Mouse (Mus musculus) frontal cortex, adult (tissue): Measurements from ENCODE around the gene Ufsp1.
"Not testable (repeated sequence)": the region's sequence is repeated elsewhere in the genome, so short reads cannot be mapped to it uniquely, and the experiment has no call there.

Source experiments
- ATAC-seq: cut with Nextera tagmentation; 2 replicates; pipeline ENCODE4 v1.9.2; 2017; ENCODE audit warnings: mild to moderate bottlenecking, moderate library complexity, mixed read lengths; ENCODE audit not compliant: low TSS enrichment

The Ufsp1 gene

DNA sequence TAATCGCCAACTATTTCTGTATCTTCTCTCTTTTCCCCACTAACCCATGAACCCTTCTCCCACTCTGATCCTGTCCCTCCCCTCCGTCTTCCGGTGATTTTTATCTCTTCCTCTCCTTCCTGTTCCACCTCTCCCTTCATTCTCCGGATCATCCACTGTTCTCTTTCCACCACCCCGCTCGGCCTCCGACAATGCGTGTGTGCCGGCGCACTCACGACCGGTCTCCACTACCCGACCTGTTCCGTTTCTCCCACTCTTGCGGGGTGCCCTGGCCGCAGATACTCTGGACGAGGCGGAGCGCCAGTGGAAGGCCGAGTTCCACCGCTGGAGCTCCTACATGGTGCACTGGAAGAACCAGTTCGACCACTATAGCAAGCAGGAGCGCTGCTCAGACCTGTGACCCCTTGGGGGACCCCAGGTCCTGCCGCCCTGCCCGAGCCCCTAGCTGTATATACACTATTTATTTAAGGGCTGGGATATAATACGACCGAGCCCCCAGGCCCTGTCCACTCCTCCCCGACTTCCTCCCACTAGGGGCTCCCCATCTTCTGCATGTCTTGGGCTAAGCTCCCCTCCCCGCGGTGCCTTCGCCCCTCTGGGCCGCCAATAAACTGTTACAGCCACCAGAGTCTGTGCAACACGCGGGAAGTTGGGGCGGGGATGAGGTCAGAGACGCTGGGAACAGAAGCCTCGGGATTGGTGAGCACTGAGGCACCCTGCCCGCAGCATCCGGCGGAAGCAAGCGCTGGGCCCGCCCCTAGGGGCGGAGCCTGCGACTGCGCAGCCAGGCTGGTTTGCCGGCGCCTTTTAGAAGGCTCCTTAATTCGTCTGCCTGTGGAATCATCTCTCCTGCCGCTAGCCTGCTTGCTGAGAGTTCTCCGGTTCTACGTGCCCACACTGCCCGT is at the start of gene Ufsp1:
Gene Ufsp1 (plus strand): TSS at position 791 of the 905 bp plus-strand sequence.
- ATAC-seq = peak; percentile 89

DNA sequence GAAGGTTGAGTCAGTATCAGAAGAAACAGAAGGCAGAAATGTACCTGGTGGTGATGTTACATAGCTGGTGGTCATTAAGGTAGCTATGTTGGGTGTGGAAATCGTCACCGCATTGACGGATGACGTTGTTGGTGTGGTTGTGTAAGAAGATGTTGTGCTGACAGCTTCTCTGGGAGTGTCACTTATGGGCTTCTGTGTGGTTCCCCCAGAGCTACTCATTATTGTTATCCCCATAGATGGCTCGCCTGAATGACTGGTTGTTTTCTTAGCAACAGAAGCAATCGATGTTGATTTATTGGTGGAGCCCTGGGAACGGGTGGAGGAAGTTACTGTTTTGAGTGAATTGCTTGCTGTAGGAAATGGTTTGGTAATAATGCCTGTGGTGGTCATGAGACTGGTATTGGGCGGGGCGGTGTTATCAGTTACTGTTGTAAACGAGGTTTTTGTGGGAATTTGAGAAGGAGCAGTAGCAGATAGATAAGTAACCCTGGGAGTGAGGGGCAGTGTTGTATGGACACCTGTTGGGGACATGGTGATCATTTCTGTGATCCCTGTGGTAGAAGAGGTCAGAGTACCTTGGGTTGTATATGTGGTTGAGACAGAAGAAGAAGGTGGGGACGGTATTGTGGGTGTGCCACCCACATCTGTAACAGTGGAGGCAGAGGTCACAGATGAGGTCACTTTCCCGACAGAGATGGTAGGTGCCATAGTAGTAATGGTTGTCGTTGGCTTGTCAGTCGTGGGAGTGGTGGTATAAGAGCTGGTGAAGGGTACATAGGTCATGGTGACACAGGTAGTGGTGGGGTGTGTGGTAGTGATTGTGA is 30.3 kb upstream of the Ufsp1 start:
- ATAC-seq = no peak

DNA sequence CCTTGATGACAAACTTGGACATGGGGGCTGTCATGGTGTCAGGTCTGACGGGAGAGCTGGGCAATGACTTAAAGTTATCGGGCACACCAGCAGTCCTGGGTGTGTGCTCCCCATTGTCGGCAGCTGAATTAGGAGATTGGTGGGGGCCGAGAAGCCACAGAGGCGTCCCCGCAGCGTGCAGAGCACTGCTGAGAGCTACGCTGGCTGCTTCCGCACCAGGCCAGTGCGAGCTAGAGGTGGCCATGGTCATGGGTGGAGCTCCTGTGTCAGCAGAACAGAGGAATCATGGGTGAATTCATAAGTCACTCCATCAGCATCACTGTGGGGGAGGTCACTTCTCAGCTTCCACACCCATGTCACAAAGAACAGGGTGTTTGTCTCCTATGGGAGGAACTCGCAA is 29.6 kb upstream of the Ufsp1 start:
- ATAC-seq = no peak

DNA sequence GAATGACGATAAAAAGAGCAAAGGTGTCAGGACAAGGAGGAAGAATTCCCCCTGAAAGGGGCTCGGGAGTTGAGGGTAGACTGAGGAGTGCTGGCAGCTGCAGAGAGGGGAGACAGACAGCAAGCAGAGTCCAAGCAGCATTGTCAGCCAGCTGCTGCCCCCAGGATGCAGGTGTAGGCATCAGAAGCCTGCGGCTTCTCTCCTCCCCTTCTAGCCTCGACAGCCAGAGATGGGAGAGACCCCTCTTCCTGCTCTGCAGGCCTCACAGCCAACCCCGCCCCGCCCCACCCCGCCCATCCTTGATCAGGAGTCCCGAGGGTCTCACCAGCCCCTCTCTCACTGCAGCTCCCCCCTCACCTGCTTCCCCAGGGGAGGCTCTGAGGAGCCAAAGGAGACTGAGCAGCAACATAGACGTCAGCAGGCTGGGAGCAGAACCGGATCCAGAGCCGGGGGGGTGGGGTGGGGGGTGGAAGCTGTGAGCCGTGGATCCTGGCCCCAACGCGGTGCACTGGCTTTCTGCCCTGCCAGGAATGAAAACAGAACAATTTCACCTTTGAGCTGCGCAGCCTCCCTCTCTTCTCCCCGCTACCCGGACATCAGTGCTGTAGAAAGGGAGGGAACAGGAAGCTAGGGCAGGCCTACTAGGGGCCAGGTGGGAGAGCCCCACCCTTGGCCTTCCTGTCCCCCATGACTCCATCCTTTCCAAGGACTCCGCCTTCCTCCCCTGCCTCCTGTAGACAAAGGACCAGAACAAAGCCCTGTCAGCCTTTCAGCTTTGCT is 26.1 kb upstream of the Ufsp1 start:
- ATAC-seq = no peak

DNA sequence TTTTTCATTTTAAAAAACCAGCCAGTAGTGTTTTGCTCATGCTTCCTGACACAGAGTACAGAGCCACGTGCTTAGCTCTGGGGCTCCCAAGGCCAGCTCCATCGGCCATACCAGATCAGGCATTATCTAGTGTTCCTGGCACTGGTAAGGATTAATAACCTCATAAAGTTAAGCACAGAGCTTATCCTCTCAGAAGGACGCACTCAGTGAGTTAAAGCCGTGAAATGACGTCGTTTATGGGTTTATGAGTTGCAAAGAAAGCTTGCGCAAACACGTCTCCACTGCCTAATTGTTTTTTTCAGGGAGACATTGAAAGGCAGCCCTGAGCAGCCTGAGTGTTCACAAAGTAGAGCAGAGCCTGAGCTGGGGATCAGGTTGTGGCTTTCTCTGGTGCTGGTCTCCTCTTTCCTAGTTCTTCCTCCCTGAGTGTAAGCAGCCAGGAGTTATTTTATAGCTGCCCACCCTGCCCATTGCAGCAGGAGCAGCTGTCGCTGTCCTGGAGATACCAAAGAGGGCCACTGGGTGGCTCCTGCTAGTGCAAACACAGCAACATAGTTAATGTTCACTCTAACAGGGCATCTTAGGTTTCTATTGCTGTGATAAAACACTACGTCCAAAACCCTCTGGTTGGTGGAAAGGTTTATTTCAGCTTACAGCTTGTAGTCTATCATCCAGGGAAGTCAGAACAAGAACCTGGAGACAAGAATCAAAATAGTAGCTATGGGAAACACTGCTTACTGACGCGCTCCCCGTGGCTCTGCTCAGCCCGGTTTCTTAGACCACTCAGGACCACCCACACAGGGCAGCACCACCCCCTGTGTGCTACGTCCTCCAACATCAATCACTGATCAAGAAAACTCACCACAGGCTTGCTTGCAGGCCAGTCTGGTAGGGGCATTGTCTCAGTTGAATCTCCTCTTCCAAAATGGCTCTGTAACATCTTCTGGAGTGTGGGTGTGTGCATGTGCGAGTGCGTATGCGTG is 16.8 kb upstream of the Ufsp1 start:
- peak; percentile 83 for ATAC-seq

DNA sequence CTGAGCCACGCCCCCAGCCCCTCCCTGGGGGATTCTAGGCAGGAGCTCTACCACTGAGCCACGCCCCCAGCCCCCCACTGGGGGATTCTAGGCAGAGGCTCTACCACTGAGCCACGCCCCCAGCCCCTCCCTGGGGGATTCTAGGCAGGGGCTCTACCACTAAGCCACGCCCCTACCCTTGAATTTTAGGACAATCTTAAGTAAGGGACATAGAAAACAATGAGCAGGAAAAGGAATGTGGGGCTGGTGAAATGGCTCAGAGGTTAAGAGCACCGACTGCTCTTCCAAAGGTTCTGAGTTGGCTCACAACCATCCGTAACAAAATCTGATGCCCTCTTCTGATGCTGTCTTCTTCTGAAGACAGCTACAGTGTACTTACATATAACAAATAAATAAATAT is 10.0 kb upstream of the Ufsp1 start:
- ATAC-seq = not testable (repeated sequence)

DNA sequence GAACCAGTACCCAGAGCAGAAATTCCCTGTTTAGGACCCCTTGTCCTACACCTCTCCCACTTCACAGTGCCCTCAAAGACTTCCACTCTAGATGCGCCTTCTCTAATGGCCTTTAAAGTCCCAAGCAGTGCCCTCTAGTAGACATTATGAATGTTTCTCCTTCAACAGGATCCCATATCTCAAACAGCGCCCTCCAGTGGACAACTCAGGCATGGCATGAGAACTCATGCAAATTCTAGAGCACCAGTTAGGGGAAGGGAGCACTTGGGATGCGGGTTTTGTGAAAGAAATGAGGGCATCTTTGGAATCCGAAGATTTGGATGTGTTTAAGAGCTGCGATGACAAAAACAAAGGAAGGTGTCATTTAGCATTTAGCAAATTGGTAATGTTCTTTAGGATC is 9.4 kb upstream of the Ufsp1 start:
- ATAC-seq = no peak

DNA sequence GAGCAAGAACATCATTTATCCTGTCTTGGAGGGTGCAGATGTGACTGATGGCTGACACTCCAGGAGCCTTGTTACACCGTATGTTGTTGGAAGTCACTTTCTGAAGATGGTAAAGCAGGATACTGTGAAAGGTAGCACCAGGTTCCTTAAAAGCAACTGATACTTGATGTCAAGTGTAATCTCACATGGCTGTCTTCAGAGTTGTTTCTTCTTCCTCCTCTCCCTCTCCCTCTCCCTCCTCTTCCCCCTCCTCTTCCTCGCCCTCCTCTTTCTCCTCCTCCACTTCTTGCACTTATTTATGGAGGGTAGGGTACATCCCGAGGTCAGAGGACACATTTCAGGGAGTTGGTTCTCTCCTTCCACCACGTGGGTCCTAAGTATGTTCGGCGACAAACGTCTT is 8.4 kb upstream of the Ufsp1 start:
- no peak for ATAC-seq

DNA sequence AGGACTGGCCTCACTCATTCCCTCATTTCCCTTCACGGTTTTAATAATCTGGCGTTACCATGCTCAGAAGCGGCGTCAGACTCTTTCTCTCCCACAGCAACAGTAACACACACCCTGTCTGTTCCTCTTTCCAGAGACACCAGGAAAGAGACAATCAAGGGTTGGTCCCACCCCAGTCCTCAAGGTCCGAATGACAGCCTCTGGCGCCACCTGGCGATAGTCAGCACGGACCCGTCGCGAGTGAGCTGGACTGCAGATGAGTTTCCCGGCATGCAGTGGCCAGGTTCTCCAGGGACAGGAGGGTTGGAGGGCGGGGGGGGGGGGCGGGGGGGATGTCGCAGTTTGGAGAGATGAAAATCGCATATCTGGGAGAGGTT is 7.8 kb upstream of the Ufsp1 start:
- ATAC-seq = peak; percentile 56

DNA sequence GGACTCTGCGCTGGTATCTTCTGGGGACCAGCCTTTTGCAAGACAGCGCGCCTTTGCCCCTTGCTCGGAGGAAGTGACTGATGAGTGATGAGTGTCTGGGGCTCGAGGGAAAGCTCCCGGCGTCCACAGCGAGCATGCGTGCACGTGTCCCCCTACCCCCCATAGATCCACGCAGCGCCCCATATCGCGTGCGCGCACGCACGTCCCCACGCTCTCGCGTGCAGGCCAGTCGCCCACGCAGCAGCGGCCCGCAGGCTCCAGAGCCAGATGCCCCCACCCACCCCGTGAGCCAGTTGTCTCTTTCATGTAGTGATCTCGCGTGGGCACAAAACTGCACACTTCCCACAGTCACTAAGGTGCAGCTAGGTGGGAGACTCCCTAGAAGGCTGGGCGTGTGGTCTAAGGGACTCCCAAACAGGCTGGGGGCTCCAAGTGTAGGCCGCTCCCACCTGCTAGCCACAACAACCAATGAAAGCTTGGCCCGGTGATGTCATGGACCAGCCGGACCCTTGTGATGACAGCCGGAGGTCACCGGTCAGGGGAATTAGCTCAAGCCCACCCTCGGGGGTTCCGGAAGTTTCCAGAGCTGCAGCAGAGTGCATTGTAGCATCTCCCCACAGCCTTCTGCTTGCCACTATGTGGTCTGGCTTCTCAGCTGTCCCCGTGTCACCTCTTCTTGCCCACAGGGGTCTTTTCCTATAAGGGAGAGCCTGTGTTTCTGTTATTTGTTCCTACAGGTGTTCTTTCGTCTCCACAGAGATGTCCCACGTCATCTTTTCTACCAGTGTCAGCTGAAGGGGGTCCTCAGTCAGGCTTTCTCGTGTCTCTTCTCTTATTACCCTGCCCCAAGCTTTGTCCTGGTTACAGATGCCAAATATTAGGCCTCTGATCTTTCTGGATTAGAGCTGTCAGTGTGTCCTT is 7.1 kb upstream of the Ufsp1 start, which contains the start of gene Ache:
Gene Ache (plus strand): TSS at position 488 of the 921 bp plus-strand sequence.
- peak; percentile 35 for ATAC-seq

DNA sequence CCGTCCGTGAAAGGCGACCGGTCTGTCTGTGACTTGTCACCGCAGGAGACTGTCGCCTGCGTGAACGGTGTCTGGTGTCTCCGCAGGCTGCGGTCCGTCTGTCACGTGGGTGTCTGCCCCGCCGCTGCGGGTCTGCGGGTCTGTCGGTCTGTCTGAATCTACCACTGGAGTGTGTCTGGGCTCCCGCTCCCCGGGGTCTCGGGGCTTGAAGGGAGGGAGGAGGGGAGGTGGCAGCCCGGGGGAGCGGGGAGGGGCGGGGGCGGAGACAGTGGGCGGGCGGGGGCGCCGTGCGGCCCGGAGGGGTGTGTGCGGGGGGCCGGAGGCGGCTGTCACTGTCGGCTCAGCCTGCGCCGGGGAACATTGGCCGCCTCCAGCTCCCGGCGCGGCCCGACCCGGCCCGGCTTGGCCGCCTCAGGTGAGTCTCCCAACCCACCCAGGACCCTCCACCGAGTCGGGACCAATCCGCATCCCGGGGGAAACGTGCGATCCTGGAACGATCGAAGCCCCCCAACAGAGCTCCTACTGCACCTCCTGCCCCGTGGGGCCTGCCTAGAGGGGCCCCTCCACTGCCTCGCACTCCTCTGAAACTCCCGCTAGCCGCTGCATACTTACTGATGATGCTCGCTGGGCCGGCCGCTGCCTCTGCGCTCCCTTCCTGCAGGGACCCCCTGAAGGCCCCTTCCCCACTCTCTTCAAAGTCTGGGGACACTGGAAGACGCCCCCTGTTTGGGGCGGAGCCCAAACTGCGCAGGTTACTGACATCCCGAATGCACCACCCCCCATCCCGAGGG is 6.3 kb upstream of the Ufsp1 start:
- ATAC-seq = no peak

DNA sequence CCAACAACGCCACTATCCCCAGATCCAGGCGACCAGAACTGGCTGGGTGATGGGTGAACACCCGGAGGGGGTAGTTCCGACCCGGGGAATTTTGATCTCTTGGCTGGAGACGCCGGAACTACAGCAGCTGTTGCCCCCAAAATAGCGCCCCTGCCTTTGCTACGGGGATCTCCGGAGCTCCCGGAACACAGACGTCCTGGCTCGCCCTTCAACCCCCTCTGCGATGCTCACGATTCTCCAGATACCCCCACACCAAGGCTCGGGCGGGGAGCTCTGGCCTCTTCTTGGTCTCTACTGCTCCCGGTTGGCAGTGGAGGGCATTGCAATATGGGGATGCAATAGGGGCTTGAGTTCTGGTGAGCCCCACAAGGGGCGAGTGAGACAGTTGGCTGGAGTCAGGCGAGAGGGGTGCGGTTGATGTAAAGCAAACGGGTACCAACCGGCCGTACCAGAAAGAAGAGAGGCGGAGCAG is 5.4 kb upstream of the Ufsp1 start:
- ATAC-seq = no peak; the same call in 1 of the 2 replicates

DNA sequence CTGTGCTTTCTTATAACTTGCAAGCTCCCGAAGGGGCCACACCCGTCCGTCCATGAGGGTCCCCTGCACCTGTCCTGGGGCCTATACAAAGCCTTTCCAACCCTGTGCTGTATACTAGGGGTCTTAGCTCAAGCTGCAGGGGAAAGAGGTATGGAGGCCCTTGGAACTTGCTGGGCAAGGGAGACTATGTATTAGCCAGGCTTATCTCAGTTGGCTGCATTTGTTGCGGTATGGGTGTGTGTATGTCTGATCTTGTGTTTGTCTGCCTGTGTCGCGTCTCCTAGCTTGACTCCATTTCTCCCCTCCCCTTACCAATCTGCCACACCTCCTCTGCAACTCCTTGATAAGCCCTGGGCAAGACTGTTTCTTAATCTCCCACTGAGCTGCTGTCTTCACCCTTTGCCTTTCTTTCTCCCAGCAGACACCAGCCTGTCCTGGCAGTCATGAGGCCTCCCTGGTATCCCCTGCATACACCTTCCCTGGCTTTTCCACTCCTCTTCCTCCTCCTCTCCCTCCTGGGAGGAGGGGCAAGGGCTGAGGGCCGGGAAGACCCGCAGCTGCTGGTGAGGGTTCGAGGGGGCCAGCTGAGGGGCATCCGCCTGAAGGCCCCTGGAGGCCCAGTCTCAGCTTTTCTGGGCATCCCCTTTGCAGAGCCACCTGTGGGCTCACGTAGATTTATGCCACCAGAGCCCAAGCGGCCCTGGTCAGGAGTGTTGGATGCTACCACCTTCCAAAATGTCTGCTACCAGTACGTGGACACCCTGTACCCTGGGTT is 4.7 kb upstream of the Ufsp1 start:
- ATAC-seq = no peak

DNA sequence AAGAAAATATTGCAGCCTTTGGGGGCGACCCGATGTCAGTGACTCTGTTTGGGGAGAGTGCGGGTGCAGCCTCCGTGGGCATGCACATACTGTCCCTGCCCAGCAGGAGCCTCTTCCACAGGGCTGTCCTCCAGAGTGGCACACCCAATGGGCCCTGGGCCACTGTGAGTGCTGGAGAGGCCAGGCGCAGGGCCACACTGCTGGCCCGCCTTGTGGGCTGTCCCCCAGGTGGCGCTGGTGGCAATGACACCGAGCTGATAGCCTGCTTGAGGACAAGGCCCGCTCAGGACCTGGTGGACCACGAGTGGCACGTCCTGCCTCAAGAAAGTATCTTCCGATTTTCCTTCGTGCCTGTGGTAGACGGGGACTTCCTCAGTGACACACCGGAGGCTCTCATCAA is 3.8 kb upstream of the Ufsp1 start:
- no peak for ATAC-seq

DNA sequence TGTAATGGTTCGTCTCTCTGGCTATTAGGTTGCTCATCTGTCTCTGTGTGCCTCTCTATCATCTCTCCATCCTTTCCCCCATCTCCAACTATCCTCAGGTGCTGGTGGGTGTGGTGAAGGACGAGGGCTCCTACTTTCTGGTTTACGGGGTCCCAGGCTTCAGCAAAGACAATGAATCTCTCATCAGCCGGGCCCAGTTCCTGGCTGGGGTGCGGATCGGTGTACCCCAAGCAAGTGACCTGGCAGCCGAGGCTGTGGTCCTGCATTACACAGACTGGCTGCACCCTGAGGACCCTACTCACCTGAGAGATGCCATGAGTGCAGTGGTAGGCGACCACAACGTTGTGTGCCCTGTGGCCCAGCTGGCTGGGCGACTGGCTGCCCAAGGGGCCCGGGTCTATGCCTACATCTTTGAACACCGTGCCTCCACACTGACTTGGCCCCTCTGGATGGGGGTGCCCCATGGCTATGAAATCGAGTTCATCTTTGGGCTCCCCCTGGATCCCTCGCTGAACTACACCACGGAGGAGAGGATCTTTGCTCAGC is 3.0 kb upstream of the Ufsp1 start:
- no peak for ATAC-seq

DNA sequence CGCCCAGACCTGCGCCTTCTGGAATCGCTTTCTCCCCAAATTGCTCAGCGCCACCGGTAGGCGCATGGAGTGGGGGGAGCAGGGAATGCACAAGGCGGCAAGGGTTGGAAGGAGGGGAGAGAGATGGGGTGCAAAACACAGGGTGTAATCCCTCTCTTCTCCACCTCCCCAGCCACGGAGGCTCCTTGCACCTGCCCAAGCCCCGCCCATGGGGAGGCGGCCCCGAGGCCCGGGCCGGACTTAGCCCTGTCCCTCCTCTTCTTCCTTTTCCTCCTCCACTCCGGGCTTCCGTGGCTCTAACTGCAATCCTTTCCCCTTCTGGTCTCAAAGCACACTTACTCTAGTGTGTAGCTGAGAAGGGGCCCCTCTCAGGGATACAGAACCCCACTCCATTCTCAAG is 1.1 kb upstream of the Ufsp1 start:
- peak; percentile 45 for ATAC-seq

DNA sequence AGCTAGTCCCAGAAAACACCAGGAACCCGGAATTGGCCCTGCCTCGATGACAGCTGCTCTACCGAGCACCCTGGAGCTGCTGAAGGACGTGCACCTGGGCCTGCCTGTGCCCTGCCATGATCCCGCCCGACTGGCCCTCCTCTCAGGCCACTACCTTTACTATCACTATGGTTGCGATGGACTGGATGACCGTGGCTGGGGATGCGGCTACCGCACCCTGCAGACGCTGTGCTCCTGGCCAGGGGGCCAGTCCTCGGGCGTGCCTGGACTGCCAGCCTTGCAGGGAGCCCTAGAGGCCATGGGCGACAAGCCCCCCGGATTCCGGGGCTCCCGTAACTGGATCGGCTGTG is 290 bp downstream of the Ufsp1 start:
- ATAC-seq = peak; percentile 20

DNA sequence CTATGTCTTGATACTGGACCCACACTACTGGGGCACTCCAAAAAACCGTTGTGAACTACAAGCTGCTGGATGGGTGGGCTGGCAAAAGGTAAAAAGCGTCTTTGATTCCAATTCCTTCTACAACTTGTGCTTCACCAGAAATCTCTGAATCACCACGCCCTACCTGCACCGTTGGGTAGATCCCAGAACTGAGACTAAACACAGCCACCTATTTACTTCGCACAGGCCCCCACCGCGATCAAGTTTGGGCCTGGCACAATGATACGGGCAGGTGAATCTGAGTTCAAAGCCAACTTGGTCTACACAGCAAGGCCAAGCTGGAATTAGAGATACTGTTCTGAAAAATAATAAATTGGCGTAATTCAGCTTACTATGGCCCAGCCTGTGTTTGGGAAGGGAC is 867 bp downstream of the Ufsp1 start:
- ATAC-seq = no peak
